Mouse (Mus musculus): Measurements from ENCODE around the gene Heg1. TPM values are rescaled to one million over a fixed set of nuclear protein-coding genes. Genes with fewer than 3 reads are reported as not detected.

Heg1 gene
- total RNA-seq, 2 experiments from 2014 or later: 54.7 to 72.6 TPM

DNA sequence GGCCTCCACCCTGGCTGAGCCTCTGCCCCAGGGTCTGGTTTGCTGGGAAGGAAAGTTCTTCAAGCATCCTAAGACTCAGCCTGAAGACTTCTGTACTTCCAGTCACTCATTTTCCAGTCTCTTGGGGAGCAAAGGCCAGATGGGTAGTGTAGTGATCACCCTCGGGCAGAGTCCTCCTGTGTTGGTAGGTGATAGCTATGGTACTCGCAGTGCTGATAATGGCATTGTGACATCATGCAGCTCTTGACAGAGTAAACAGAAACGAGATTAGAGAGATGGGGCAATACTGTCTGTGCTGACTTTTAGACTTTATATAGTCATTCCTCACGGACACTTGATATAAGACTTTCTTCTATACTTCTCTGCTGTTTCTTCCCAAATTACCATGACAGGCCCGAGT, 88.6 kb downstream of the Heg1 start:
- no peak for DNase-seq

GRCm38 (mm10) chr16:33774972-33775371, 90.8 kb downstream of the Heg1 start:
- no peak for DNase-seq

- no peak for DNase-seq
These were observed 91.7 kb downstream of the Heg1 start for GRCm38 (mm10) chr16:33775733-33776335.

- no peak for DNase-seq
These were observed 92.8 kb downstream of the Heg1 start for GRCm38 (mm10) chr16:33776766-33777529.

DNA sequence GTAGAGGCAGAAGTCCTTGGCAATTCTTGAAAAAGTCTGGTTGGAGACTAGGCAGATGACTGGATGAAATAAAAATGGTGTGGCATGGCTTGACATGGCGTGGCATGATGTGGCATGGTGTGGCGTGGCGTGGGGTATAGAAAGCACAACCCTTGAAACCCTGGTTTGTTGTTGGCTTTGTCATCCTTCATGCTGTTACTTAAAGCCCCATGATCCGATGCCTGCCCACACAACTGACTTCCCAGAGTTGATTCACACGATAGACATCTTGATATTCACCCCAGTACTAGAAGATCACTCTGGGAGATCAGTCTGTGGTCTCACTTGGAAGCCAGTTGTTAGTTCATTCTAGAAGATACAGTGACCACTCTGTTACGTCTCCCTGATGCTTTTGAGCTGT, 93.4 kb downstream of the Heg1 start:
- no peak for DNase-seq

DNA sequence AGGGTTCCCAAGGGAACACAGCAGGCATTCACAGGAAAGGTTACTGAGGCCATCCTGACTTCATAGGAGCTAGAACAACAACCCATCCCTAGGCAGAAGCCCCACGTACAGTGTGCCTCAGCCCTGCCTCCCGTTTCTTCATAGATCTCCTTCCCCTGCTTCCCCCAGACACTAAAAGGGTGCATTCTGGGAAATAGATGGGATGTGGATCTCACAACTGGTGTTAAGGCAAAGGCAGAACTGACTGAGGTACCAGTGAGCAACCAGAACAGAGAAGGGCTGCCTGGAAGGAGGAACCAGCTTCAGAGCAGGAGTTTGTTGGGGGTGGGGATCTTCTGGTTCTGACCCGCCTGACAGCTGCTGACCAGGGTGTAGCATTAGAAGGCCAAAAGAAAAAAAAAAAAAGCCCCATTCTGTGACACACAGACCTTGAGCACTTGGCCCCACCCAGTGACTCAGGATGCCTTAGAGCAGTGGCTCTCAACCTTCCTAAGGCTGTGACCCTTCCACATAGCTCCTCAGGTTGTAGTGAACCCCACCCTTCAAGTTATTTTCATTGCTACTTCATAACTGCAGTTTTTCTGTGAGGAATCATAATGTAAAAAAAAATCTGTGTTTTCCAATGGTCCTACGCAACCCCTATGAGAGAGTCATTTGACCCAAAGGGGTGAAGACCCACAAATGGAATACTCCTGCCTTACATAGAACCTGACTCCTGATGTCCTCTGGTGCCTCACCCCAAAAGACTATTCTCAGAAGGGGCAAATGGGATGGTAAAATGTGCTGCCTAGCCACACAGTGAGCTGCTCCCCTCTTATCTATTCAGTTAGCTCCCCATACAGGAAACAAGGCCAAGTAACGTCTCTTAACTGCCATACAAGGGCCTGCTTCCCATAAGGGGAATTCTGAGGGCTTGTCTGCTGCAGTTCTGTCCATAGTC, 97.9 kb downstream of the Heg1 start:
- DNase-seq: no peak

DNA sequence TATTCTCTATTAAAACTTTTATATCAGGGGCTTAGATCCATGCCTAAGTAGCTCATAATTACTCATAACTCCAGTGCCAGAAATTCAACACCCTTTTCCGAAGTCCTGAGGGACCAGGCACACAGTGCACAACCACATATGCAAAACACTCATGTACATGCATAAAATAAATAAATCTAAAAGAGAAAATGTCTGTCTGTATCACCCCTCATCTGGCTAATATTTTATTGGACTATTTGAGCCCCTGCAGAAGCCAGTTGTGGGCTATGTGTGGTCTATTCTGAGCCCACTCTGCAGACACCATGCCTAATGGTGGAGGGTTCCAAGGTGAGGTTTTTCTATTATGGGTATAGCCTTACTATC, 98.5 kb downstream of the Heg1 start:
- no peak for DNase-seq

GRCm38 (mm10) chr16:33784547-33784946, 100.4 kb downstream of the Heg1 start:
- DNase-seq: no peak

DNA sequence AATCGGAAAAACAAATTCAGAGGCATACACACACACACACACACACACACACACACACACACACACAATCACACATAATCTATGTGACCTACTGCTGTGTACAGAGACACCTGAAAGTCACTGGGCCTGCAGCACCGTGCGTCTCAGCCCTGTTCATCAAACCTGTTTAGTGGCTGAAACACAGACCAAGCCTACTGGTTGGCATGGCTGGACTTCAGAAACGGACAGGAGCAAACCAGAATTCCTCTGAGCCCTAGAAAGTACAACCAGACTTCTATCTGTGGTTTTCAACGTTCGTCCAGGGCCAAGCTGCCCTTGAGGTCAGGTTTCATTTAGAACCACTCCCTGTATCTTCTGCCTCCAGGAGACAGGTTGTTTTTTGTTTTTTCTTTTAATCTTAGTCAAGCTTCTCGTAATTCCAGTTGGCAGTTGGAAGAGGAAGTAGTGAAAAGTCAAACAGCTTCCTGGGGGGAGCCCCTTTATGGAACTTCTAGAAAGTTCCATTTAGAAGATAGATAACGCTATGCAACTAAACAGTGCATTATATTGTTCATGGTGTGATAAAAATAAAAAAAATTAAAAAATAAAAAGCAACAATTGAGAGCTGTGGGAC, 101.0 kb downstream of the Heg1 start:
- DNase-seq: no peak

DNA sequence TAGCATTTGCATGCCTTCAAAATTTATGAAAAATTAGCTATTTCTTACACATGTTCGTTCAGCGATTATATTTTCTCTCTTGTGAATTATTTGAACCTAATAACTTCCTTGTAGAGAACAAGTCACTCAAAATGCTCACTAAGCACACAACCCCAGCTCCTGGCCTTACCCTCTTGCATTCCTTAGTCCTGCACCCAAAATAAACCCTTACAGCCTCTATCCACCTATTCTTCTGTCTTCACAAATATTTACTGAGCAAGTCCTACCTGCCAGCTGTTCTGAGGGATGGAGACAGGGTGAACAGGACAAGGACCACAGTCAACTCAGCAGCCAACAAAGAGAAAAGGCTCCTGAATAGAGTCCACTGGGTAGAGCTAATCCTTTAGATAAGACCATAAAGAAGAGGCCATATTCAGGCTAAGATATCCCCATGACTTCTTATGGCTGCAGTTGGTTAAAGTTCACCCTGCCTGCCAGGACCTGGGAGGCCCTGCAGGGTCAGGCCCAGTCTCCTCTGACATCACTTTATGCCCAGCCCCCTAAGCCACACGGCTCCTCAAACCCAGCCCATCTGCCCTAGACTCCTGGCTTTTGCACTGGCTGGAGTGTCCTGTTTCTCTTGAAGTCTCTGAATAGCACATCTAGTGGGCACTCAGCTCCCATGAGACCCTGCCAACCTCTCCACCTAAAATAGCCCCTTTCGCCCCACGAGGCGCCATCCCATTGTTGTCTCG, 102.7 kb downstream of the Heg1 start:
- no peak for DNase-seq

GRCm38 (mm10) chr16:33793846-33794791, 109.9 kb downstream of the Heg1 start, which contains the start of gene Muc13:
TSS of gene Muc13 (plus strand) at chr16:33794037.
- no peak for DNase-seq

DNA sequence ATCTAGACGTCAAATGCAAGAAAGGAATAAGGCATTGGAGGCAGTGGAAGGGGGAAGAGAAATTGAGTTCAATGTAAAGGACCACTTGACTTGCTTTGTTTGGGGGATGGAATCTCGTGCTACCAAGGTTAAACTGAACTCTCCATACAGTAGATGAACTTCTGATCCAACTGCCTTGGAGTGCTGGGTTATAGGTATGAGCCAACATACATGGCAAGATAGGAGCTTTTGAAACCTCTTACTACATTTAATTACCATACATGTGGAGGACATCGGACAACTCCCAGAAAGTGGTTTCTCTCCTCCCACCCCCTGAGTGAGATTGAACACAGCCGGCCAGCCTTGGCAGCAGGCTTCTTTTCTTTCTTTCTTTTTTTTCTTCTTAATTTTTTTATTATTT, 110.9 kb downstream of the Heg1 start:
- no peak for DNase-seq

GRCm38 (mm10) chr16:33795887-33796286, 111.7 kb downstream of the Heg1 start:
- DNase-seq: no peak

- DNase-seq: no peak
These were observed 112.6 kb downstream of the Heg1 start for GRCm38 (mm10) chr16:33796756-33797155.

GRCm38 (mm10) chr16:33797860-33798259, 113.7 kb downstream of the Heg1 start:
- peak; percentile 68 for DNase-seq

- no peak for DNase-seq
These were observed 125.8 kb downstream of the Heg1 start for GRCm38 (mm10) chr16:33810002-33810401.

GRCm38 (mm10) chr16:33818413-33819165, 134.4 kb downstream of the Heg1 start:
- no peak for DNase-seq

DNA sequence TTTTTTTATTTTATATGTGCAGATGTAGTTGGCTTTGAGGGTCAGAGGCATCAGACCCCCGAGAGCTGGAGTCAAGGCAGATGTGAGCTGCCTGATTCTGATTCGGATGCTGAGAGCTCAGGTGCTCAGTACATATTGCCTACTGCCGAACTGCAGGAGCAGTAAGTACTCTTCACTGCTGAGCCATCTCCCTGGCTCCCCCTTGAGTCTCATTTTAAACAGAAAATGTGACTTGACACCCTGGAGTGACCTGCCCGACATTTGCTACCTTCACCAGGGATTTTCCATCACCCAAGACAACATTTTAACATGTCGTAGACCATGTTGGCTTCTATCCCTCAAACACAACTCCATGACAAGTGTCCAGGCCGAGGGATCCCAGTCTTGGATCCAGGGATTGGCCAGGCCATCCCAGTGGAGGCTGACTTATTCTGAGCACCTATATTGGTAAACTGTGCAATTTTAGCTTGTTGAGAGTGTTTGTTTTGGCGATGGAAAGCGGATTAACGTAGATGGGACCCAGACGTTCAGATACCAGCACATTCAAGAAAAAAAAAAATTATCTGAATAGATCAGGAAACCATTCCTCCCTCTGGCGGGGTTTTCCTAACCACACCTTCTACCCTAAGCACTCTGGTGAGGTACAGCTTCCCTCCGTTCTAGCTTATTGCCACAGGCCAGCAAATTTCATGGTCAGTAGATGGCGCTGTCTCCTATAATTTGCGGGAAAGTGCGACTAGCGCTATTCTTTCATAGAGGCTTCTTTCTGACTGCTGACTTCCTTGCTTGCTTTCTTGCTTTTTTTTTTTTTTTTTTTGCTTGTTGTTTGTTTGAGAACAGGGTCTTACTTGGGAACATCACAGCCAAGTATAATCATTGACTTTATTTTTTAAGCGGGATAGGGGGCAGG, 136.4 kb downstream of the Heg1 start:
- peak; percentile 90 for DNase-seq
